Mouse (Mus musculus): ENCODE measurements around the gene AC134908.4. TPM values are rescaled to one million over a fixed set of nuclear protein-coding genes. Genes with fewer than 3 reads are reported as not detected.
A peak's percentile ranks its signal among the peaks of the same experiment; 100 is the strongest.

The AC134908.4 gene
- polyA plus RNA-seq, 1 experiment = not detected

GRCm38 (mm10) chr17:25832436-25833290 lies 37.2 kb upstream of the AC134908.4 start:
- H3K4me1 ChIP-seq (ENCODE audit: control insufficient read depth, insufficient read depth, low read length) = peaks cover 70% of the 10 kb centered on the region
- H3K27ac ChIP-seq (ENCODE audit: insufficient read depth, low read depth, low read length) = peak overlapping the region; percentile 97
- under 1% methylated on average over 76 of the region's 77 CpGs for WGBS
- H3K4me3 ChIP-seq (ENCODE audit: insufficient read depth, low read depth, low read length) = peak overlapping the region; percentile 81
- TF ChIP-seq POLR2A (IDR thresholded peaks at IDR 0.05; ENCODE audit: insufficient read depth, low read depth, low read length) (peak; percentile 89), CTCF (IDR thresholded peaks at IDR 0.05; ENCODE audit: insufficient read depth, low read depth, low read length) (no peak)

- Histone ChIP-seq H3K27ac (ENCODE audit: insufficient read depth, low read depth, low read length) (no peak overlapping the region), H3K4me3 (ENCODE audit: insufficient read depth, low read depth, low read length) (peak overlapping the region; percentile 76), H3K4me1 (ENCODE audit: control insufficient read depth, insufficient read depth, low read length) (peaks cover 73% of the 10 kb centered on the region)
- WGBS = 43% methylated on average over 21 of the region's 21 CpGs
- TF ChIP-seq POLR2A (IDR thresholded peaks at IDR 0.05; ENCODE audit: insufficient read depth, low read depth, low read length) (no peak), CTCF (IDR thresholded peaks at IDR 0.05; ENCODE audit: insufficient read depth, low read depth, low read length) (no peak)
Measured at GRCm38 (mm10) chr17:25831451-25832281, 36.2 kb upstream of the AC134908.4 start.

GRCm38 (mm10) chr17:25830806-25831431 lies 35.5 kb upstream of the AC134908.4 start:
- Histone ChIP-seq H3K4me1 (ENCODE audit: control insufficient read depth, insufficient read depth, low read length) (peaks cover 72% of the 10 kb centered on the region), H3K27ac (ENCODE audit: insufficient read depth, low read depth, low read length) (no peak overlapping the region), H3K4me3 (ENCODE audit: insufficient read depth, low read depth, low read length) (no peak overlapping the region)
- WGBS = 84% methylated on average over 14 of the region's 14 CpGs
- no peak for TF ChIP-seq CTCF (IDR thresholded peaks at IDR 0.05; ENCODE audit: insufficient read depth, low read depth, low read length)
- no peak for TF ChIP-seq POLR2A (IDR thresholded peaks at IDR 0.05; ENCODE audit: insufficient read depth, low read depth, low read length)

GRCm38 (mm10) chr17:25830200-25830753 lies 34.8 kb upstream of the AC134908.4 start:
- 79% methylated on average over 4 of the region's 4 CpGs for WGBS
- no peak overlapping the region for H3K4me3 ChIP-seq (ENCODE audit: insufficient read depth, low read depth, low read length)
- H3K27ac ChIP-seq (ENCODE audit: insufficient read depth, low read depth, low read length) = no peak overlapping the region
- peaks cover 72% of the 10 kb centered on the region for H3K4me1 ChIP-seq (ENCODE audit: control insufficient read depth, insufficient read depth, low read length)
- TF ChIP-seq CTCF (IDR thresholded peaks at IDR 0.05; ENCODE audit: insufficient read depth, low read depth, low read length) (no peak), POLR2A (IDR thresholded peaks at IDR 0.05; ENCODE audit: insufficient read depth, low read depth, low read length) (no peak)

GRCm38 (mm10) chr17:25829558-25830017 lies 34.1 kb upstream of the AC134908.4 start:
- H3K27ac ChIP-seq (ENCODE audit: insufficient read depth, low read depth, low read length) = peak overlapping the region; percentile 81; the same call in 1 of the 2 replicates
- WGBS = 30% methylated on average over 8 of the region's 8 CpGs
- TF ChIP-seq CTCF (IDR thresholded peaks at IDR 0.05; ENCODE audit: insufficient read depth, low read depth, low read length) (no peak), POLR2A (IDR thresholded peaks at IDR 0.05; ENCODE audit: insufficient read depth, low read depth, low read length) (no peak)
- peak overlapping the region; percentile 75 for H3K4me3 ChIP-seq (ENCODE audit: insufficient read depth, low read depth, low read length)
- peaks cover 72% of the 10 kb centered on the region for H3K4me1 ChIP-seq (ENCODE audit: control insufficient read depth, insufficient read depth, low read length)

- H3K4me3 ChIP-seq (ENCODE audit: insufficient read depth, low read depth, low read length) = peak within 1 kb of the TSS; percentile 75
- under 1% methylated on average over 32 of the region's 32 CpGs for WGBS
- peak within 1 kb of the TSS; percentile 81 for H3K27ac ChIP-seq (ENCODE audit: insufficient read depth, low read depth, low read length)
- TF ChIP-seq POLR2A (IDR thresholded peaks at IDR 0.05; ENCODE audit: insufficient read depth, low read depth, low read length) (peak; percentile 79), CTCF (IDR thresholded peaks at IDR 0.05; ENCODE audit: insufficient read depth, low read depth, low read length) (no peak)
- peaks cover 72% of the 10 kb centered on the region for H3K4me1 ChIP-seq (ENCODE audit: control insufficient read depth, insufficient read depth, low read length)
Measured at GRCm38 (mm10) chr17:25828712-25829557, 33.5 kb upstream of the AC134908.4 start, which contains the start of gene Jmjd8. Gene Jmjd8 (plus strand): TSS chr17:25828867.

- TF ChIP-seq POLR2A (IDR thresholded peaks at IDR 0.05; ENCODE audit: insufficient read depth, low read depth, low read length) (no peak), CTCF (IDR thresholded peaks at IDR 0.05; ENCODE audit: insufficient read depth, low read depth, low read length) (no peak)
- peaks cover 70% of the 10 kb centered on the region for H3K4me1 ChIP-seq (ENCODE audit: control insufficient read depth, insufficient read depth, low read length)
- 70% methylated on average over 8 of the region's 8 CpGs for WGBS
- peak overlapping the region; percentile 81; the same call in 1 of the 2 replicates for H3K27ac ChIP-seq (ENCODE audit: insufficient read depth, low read depth, low read length)
- peak overlapping the region; percentile 75 for H3K4me3 ChIP-seq (ENCODE audit: insufficient read depth, low read depth, low read length)
Measured at GRCm38 (mm10) chr17:25828223-25828594, 32.8 kb upstream of the AC134908.4 start.
